Mouse (Mus musculus): ENCODE data around the gene Elac2. TPM values are rescaled to one million over a fixed set of nuclear protein-coding genes. Genes with fewer than 3 reads are reported as not detected.

The Elac2 gene
- polyA plus RNA-seq (2012; rRNA removed): 26.8 and 27.9 TPM in 2 replicates

DNA sequence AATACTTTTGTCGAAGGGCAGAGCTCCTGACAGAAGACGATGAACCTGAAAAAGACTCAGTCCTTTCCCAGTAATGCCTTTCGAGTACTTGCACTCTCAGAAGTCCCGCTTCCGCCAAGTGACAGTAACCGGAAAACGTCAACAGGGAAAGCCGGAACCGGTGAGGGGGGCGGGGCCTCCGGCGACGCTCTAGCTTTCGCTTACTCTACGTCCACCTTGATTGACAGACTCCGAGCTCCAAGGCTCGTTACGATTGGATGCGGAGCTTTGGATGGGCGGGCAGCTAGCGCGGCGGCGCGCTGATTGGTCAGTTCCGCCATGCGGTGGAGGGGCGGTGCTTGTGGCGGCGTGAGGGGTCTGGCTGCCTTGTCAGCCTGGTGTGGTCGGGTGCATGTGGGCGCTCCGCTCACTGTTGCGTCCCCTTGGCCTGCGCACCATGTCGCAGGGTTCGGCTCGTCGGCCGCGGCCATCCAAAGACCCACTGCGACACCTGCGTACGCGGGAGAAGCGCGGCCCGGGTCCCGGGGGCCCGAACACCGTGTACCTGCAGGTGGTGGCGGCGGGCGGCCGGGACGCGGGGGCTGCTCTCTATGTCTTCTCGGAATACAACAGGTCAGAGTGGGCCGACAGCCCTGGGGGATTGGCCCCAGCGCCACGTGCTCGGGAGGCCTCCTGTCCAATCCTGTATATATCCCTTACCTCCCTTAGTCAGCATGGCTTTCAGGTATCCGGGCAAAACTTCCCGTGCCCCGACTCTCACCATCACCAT is at the start of gene Elac2:
Elac2 (plus strand) TSS at position 319 of the 769 bp plus-strand sequence.

Other genes with a start within 250 kb of the Elac2 start
- gene 1700086D15Rik, start 180.9 kb downstream of the Elac2 start, polyA plus RNA-seq (2012; rRNA removed): 0.15 TPM in 1 of 2 replicates, not detected in the other
- 7.4 and 8.8 TPM in 2 replicates for gene Arhgap44, start 183.9 kb downstream of the Elac2 start, polyA plus RNA-seq (2012; rRNA removed)

Measured in ovary, adult 2 months (tissue).